Mouse (Mus musculus): ENCODE results near the gene Chrm1. TPM values are rescaled to one million over a fixed set of nuclear protein-coding genes. Genes with fewer than 3 reads are reported as not detected.

Gene Chrm1
- polyA plus RNA-seq, 1 experiment from 2014 or later: 0.66 TPM

DNA sequence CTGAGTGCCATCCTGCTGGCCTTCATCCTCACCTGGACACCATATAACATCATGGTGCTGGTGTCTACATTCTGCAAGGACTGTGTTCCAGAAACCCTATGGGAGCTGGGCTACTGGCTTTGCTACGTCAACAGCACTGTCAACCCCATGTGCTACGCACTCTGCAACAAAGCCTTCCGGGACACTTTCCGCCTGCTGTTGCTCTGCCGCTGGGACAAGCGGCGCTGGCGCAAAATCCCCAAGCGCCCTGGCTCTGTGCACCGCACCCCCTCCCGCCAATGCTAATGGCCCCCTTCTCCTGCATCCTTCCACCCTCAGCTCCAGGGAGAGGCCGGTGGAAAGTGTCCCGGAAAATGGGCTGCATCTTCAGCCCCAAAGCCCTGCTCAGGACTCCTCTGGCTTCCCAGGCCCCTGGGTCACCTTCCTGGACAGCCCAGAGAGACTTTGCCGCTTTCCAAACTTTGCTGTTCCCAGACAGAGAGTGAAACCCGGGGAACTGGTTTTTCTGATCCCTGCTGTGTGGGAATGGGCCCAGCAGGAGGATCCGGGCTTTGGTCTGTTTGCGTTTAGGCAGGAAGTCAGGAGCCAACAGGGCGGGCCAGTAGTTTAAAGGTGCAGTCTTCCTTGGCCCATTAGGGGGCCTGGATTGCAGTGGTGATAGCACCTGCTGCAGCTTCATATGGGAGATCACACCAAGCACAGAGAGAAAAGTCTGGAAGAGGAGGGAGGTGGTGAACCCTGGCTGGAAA lies 15.6 kb downstream of the Chrm1 start:
- Histone ChIP-seq H3K4me2 (ENCODE audit: low read length) (no peak overlapping the region), H3K4me3 (ENCODE audit: low read length) (no peak overlapping the region), H3K27ac (ENCODE audit: low read depth, low read length) (no peak overlapping the region), H3K27me3 (replicated peaks; ENCODE audit: control insufficient read depth, insufficient read depth, low read length) (no peaks in the 10 kb centered on the region), H3K4me1 (ENCODE audit: control insufficient read depth, insufficient read depth, low read depth, low read length) (no peaks in the 10 kb centered on the region), H3K9ac (ENCODE audit: low read depth, low read length) (no peak overlapping the region), H3K36me3 (ENCODE audit: control insufficient read depth, insufficient read depth, low read length) (no peaks in the 10 kb centered on the region), H3K9me3 (ENCODE audit: control insufficient read depth, low read length) (no peaks in the 10 kb centered on the region)
- WGBS: 28% methylated on average over 18 of the region's 18 CpGs
- no peak for ATAC-seq

DNA sequence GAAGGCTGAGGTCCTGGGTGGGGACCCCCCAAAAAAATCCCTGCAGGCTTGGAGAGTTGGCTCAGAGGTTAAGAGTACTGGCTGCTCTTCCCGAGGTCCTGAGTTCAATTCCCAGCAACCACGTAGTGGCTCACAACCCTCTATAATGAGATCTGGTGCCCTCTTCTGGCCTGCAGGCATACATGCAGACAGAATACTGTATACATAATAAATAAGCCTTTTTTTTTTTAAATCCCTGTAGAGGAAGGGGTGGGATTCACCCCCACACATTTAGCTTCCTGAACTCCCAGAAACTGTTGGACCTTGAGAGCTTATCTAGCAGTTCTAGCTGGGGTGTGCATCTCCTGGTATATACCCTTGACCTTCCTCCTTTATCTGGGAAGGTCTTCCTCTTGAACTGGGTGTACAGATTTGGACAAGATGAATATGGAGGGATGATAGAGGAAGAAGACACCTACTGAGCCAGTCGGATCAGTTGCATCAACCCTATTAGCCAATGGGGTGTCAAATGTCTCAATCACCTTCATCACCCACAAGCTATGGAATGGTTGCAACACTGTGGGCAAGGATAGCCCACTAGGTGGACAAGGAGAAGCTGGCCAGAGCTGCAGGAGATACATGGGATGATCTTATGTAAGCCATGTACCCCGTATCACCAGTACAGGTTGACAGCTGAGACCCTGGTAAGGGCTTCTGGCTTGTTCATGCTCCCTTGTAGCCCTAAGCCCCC lies 18.2 kb downstream of the Chrm1 start:
- Histone ChIP-seq H3K27ac (ENCODE audit: low read depth, low read length) (no peak overlapping the region), H3K9ac (ENCODE audit: low read depth, low read length) (no peak overlapping the region), H3K4me2 (ENCODE audit: low read length) (no peak overlapping the region), H3K27me3 (replicated peaks; ENCODE audit: control insufficient read depth, insufficient read depth, low read length) (no peaks in the 10 kb centered on the region), H3K4me1 (ENCODE audit: control insufficient read depth, insufficient read depth, low read depth, low read length) (no peaks in the 10 kb centered on the region), H3K9me3 (ENCODE audit: control insufficient read depth, low read length) (no peaks in the 10 kb centered on the region), H3K4me3 (ENCODE audit: low read length) (no peak overlapping the region), H3K36me3 (ENCODE audit: control insufficient read depth, insufficient read depth, low read length) (no peaks in the 10 kb centered on the region)
- no peak for ATAC-seq
- WGBS: 91% methylated on average over 4 of the region's 4 CpGs

DNA sequence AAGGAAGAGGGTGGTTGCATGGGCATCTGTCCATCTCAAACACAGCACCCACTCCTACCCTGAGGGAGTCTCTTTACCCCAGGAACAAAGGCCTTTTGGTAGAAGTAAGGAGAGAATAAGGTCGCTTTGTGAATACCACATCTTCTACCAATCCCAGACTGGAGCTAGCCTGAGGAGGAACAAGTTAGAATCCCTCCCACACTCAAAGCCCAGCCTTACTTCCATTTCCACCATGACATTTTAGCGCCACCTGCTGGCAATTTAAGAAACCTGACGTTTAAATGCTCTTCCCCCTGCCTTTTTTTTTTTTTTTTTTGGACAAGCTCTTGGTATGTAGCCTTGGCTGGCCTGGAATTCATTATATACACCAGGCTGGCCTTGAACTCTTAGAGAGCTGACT lies 19.4 kb downstream of the Chrm1 start:
- ATAC-seq: peak; percentile 86

DNA sequence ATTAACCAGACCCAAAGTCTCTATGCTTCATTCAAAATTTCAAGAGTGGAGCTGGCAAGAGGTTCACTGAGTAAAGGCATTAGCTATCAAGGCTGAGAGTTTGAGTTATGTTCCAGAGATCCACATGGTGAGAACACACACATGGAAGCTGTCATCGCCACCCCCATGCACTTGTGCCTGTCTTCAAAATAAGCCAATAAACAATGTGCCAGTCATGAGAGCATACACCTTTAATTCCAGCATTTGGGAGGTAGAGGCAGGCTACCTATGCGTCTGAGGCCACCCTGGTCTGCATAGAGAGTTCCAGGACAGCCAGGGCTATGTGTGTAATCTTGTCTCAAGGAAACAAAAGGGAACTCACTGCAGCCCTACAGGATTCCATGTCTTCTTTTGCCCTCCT lies 20.0 kb downstream of the Chrm1 start:
- H3K36me3 ChIP-seq (ENCODE audit: control insufficient read depth, insufficient read depth, low read length): no peaks in the 10 kb centered on the region
- H3K27ac ChIP-seq (ENCODE audit: low read depth, low read length): no peak overlapping the region
- H3K4me2 ChIP-seq (ENCODE audit: low read length): no peak overlapping the region
- H3K4me1 ChIP-seq (ENCODE audit: control insufficient read depth, insufficient read depth, low read depth, low read length): no peaks in the 10 kb centered on the region
- no peaks in the 10 kb centered on the region for H3K27me3 ChIP-seq (replicated peaks; ENCODE audit: control insufficient read depth, insufficient read depth, low read length)
- H3K9ac ChIP-seq (ENCODE audit: low read depth, low read length): no peak overlapping the region
- WGBS: 80% methylated on average over 2 of the region's 2 CpGs
- ATAC-seq: no peak
- H3K9me3 ChIP-seq (ENCODE audit: control insufficient read depth, low read length): no peaks in the 10 kb centered on the region
- no peak overlapping the region for H3K4me3 ChIP-seq (ENCODE audit: low read length)

More for the DNA sequence above, 19.4 kb downstream of the Chrm1 start:
- Histone ChIP-seq H3K27ac (ENCODE audit: low read depth, low read length) (no peak overlapping the region), H3K9me3 (ENCODE audit: control insufficient read depth, low read length) (no peaks in the 10 kb centered on the region), H3K4me3 (ENCODE audit: low read length) (no peak overlapping the region), H3K9ac (ENCODE audit: low read depth, low read length) (no peak overlapping the region), H3K4me2 (ENCODE audit: low read length) (no peak overlapping the region), H3K36me3 (ENCODE audit: control insufficient read depth, insufficient read depth, low read length) (no peaks in the 10 kb centered on the region), H3K27me3 (replicated peaks; ENCODE audit: control insufficient read depth, insufficient read depth, low read length) (no peaks in the 10 kb centered on the region), H3K4me1 (ENCODE audit: control insufficient read depth, insufficient read depth, low read depth, low read length) (no peaks in the 10 kb centered on the region)
- WGBS: 7% methylated on average over 3 of the region's 3 CpGs

DNA sequence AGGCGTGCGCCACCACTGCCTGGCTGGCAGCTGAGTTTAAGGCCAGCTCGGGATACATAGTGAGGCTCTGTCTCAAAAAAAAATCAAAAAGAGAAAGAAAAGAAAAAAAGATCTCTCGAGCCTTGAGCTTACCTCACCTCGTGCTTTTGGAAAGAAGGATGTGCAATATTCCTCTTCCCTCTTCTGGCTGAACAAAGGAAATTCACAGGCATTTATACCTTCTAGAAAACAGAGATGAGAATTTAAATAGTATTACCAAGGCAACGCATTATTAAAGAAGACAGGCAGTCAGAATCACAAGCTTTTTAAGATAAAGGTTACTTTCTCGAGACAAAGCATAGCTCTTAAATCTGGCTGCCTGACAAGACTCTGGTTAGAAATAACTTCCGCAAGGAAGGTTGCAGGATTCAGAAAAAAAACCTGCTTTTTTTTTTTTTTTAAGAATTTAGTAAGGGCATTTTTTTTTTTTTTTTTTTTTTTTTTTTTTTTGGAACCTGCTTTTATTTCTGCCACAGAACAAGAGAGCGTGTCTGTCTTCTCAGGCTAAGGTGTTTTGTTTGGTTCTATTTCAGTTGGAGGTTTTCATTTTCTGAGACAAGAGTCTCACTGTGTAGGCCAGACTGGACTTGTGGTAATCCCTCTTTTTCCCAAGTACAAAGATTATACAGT lies 28.4 kb downstream of the Chrm1 start:
- Histone ChIP-seq H3K4me3 (ENCODE audit: low read length) (no peak overlapping the region), H3K36me3 (ENCODE audit: control insufficient read depth, insufficient read depth, low read length) (no peaks in the 10 kb centered on the region), H3K4me2 (ENCODE audit: low read length) (no peak overlapping the region), H3K9ac (ENCODE audit: low read depth, low read length) (no peak overlapping the region), H3K27ac (ENCODE audit: low read depth, low read length) (no peak overlapping the region), H3K9me3 (ENCODE audit: control insufficient read depth, low read length) (no peaks in the 10 kb centered on the region), H3K4me1 (ENCODE audit: control insufficient read depth, insufficient read depth, low read depth, low read length) (no peaks in the 10 kb centered on the region), H3K27me3 (replicated peaks; ENCODE audit: control insufficient read depth, insufficient read depth, low read length) (no peaks in the 10 kb centered on the region)
- no peak for ATAC-seq
- WGBS: 50% methylated on average over 9 of the region's 9 CpGs

DNA sequence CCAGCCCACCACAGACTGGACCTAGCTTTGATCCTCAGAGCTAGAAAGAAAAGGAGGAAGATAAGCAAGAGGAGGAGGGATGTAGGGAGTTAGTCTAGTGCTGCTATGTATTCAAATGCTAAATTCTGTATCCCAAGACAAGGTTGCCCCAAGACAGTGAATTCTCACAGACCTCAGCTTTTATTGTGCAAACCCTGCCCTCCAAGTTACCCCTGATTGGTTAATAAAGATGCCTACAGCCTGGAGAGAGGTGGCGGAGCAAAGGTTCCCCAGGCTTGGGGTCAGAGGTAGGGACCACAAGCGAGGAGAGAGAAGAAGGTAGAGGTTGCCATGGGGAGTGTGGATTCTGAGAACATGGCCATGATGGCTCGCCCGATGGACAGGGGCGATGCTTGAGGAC lies 29.2 kb downstream of the Chrm1 start:
- Histone ChIP-seq H3K9me3 (ENCODE audit: control insufficient read depth, low read length) (no peaks in the 10 kb centered on the region), H3K4me3 (ENCODE audit: low read length) (no peak overlapping the region), H3K36me3 (ENCODE audit: control insufficient read depth, insufficient read depth, low read length) (no peaks in the 10 kb centered on the region), H3K4me1 (ENCODE audit: control insufficient read depth, insufficient read depth, low read depth, low read length) (no peaks in the 10 kb centered on the region), H3K9ac (ENCODE audit: low read depth, low read length) (no peak overlapping the region), H3K27me3 (replicated peaks; ENCODE audit: control insufficient read depth, insufficient read depth, low read length) (no peaks in the 10 kb centered on the region), H3K27ac (ENCODE audit: low read depth, low read length) (no peak overlapping the region), H3K4me2 (ENCODE audit: low read length) (no peak overlapping the region)
- no peak for ATAC-seq
- WGBS: 62% methylated on average over 5 of the region's 5 CpGs

DNA sequence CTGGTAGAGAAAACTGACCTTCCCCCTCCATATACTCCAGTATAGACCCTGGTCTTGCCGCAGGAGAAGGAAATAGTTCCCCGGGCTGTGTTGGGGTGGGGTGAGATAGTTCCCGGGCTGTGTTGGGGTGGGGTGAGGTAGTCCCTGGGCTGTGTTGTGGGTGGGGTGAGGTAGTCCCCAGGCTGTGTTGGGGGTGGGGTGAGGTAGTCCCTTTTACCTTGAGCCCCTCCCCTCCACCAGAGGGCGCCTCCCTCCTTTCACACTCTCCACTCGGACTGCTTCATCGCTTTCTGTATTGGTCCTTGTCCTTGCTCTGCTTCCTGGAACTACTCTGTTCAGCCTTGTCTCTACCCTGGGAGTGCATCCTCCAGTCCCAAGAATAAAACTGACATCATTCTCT lies 31.7 kb downstream of the Chrm1 start:
- ATAC-seq: 0 out of 2 replicates have a peak, but pooled peaks have one; percentile 24
- no peaks in the 10 kb centered on the region for H3K9me3 ChIP-seq (ENCODE audit: control insufficient read depth, low read length)
- no peak overlapping the region for H3K4me3 ChIP-seq (ENCODE audit: low read length)
- no peak overlapping the region for H3K9ac ChIP-seq (ENCODE audit: low read depth, low read length)
- H3K27me3 ChIP-seq (replicated peaks; ENCODE audit: control insufficient read depth, insufficient read depth, low read length): no peaks in the 10 kb centered on the region
- H3K36me3 ChIP-seq (ENCODE audit: control insufficient read depth, insufficient read depth, low read length): no peaks in the 10 kb centered on the region
- H3K4me1 ChIP-seq (ENCODE audit: control insufficient read depth, insufficient read depth, low read depth, low read length): no peaks in the 10 kb centered on the region
- 75% methylated on average over 4 of the region's 6 CpGs for WGBS
- H3K27ac ChIP-seq (ENCODE audit: low read depth, low read length): no peak overlapping the region
- no peak overlapping the region for H3K4me2 ChIP-seq (ENCODE audit: low read length)

DNA sequence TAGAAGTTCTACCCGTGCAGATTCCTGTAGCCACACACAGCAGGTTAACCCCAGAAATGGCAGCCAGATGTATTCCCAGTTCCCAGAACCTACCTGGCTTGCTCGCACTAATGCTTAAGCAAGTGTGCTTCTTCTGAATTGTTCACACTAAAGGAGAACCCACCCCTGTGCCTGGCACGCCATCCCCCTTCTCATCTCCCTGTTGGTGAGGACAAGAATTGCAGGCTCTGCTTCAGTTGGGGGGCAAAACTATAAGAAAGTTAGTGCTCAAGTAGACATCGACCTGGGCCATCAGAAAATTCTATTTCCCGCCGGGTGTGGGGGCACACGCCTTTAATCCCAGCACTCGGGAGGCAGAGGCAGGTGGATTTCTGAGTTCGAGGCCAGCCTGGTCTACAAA lies 36.1 kb downstream of the Chrm1 start:
- Histone ChIP-seq H3K9ac (ENCODE audit: low read depth, low read length) (no peak overlapping the region), H3K4me2 (ENCODE audit: low read length) (no peak overlapping the region), H3K27ac (ENCODE audit: low read depth, low read length) (no peak overlapping the region), H3K4me1 (ENCODE audit: control insufficient read depth, insufficient read depth, low read depth, low read length) (no peaks in the 10 kb centered on the region), H3K36me3 (ENCODE audit: control insufficient read depth, insufficient read depth, low read length) (no peaks in the 10 kb centered on the region), H3K27me3 (replicated peaks; ENCODE audit: control insufficient read depth, insufficient read depth, low read length) (no peaks in the 10 kb centered on the region), H3K9me3 (ENCODE audit: control insufficient read depth, low read length) (no peaks in the 10 kb centered on the region), H3K4me3 (ENCODE audit: low read length) (no peak overlapping the region)
- no peak for ATAC-seq
- 83% methylated on average over 9 of the region's 9 CpGs for WGBS

DNA sequence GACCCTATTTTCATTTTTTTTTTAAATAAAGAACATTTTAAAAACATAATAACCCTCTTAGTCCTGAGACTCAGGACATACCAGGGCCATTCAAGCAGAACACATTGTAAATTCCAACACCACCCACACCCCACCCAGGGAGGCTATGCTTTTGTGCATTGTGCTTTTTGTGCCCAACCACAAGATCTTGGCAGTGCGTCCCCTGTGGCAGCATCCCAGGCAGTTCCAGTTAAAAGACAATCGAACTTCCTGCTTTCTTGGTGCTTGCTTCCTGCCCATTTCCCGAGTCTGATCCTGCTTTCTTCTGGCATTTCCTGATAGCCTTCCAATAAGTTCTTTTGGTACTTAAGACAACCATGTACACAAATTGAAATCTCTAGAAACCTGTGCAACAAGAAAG lies 38.9 kb downstream of the Chrm1 start:
- no peak overlapping the region for H3K9ac ChIP-seq (ENCODE audit: low read depth, low read length)
- H3K4me3 ChIP-seq (ENCODE audit: low read length): no peak overlapping the region
- H3K4me2 ChIP-seq (ENCODE audit: low read length): no peak overlapping the region
- H3K27ac ChIP-seq (ENCODE audit: low read depth, low read length): no peak overlapping the region
- no peak for ATAC-seq
- H3K36me3 ChIP-seq (ENCODE audit: control insufficient read depth, insufficient read depth, low read length): peaks cover 8% of the 10 kb centered on the region
- H3K9me3 ChIP-seq (ENCODE audit: control insufficient read depth, low read length): no peaks in the 10 kb centered on the region
- WGBS: 50% methylated on average over 3 of the region's 3 CpGs
- no peaks in the 10 kb centered on the region for H3K27me3 ChIP-seq (replicated peaks; ENCODE audit: control insufficient read depth, insufficient read depth, low read length)
- H3K4me1 ChIP-seq (ENCODE audit: control insufficient read depth, insufficient read depth, low read depth, low read length): no peaks in the 10 kb centered on the region
